Mouse (Mus musculus) yolk sac, embryonic 10.5 days (tissue): ENCODE measurements at regions not wholly inside any gene's neighbourhood (a gene's known extent, or its start where the extent isn't known, plus 50 kb on each side); places are given as distances from the start of the nearest gene placed in this dataset.

Source experiments
- DNase-seq: peaks from one replicate; pipeline ENCODE4 v3.0.0-alpha.2; 2017; ENCODE audit warnings: low spot score

- no peak for DNase-seq
Observed at GRCm38 (mm10) chr4:97377593-97378542, 194.9 kb upstream of the Gm10192 start.

GRCm38 (mm10) chr4:97360473-97360872 lies 177.5 kb upstream of the Gm10192 start:
- no peak for DNase-seq

GRCm38 (mm10) chr4:97357958-97358357 lies 175.0 kb upstream of the Gm10192 start:
- no peak for DNase-seq

DNA sequence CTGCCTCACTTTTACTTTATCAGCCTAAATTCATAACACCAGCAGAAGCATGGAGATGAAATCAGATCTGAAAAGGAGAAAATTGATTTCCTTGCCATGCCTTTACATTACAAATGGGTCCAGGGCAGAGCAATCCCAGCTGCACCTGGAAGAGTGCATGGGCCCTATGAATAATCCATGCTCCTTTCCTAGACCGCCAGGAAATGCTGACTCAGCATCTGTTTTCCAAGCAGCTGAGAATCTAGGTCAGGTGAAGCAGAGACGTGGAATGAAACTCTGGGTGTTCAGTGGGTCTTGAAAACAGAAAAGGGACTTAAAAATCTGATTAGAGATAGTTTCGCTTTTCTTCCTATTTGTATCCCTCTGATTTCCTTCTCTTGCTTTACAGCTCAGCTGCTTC lies 163.8 kb upstream of the Gm10192 start:
- DNase-seq, result no peak

DNA sequence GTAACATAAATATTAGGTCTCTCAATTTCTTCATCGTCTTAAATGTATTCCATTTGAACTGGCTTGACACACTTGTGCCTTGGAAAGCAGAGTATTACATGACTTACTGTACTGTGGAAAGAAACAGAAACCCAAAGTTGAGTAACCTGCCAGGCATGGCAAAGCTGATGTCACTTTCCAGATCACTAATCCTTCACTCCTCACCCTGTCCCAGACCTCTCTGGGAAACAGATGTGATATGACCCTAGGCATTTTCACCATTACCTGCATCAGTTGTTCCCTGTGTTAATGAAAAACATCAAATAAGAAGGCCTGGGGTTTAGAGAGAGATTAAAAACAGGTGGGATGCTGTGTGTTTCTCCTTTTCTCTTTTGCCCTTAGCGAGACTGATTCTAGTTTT lies 161.4 kb upstream of the Gm10192 start:
- DNase-seq, result no peak

DNA sequence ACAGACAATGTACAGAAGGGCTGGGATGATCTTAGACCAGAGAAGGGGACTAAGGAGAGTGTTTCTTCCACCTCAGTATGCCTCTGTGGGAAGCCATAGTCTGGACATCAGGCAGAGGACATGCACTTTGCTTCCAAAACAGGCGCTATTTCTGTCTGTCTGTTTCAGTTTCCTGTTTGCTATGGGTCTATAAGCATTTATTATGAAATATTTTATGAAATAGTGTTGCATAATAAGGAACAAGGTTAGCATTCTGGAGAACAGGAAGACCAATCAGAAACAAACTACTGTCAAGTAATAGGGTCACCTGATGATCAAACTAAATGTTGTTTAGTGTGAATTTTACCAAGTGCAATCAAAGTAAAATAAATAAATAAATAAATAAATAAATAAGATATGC lies 160.4 kb upstream of the Gm10192 start:
- no peak for DNase-seq
